Mouse (Mus musculus): ENCODE data around the gene Scube3.
A peak's percentile ranks its signal among the peaks of the same experiment; 100 is the strongest.
"Not testable (repeated sequence)": the region's sequence is repeated elsewhere in the genome, so short reads cannot be mapped to it uniquely, and the experiment has no call there.

Scube3 gene

DNA sequence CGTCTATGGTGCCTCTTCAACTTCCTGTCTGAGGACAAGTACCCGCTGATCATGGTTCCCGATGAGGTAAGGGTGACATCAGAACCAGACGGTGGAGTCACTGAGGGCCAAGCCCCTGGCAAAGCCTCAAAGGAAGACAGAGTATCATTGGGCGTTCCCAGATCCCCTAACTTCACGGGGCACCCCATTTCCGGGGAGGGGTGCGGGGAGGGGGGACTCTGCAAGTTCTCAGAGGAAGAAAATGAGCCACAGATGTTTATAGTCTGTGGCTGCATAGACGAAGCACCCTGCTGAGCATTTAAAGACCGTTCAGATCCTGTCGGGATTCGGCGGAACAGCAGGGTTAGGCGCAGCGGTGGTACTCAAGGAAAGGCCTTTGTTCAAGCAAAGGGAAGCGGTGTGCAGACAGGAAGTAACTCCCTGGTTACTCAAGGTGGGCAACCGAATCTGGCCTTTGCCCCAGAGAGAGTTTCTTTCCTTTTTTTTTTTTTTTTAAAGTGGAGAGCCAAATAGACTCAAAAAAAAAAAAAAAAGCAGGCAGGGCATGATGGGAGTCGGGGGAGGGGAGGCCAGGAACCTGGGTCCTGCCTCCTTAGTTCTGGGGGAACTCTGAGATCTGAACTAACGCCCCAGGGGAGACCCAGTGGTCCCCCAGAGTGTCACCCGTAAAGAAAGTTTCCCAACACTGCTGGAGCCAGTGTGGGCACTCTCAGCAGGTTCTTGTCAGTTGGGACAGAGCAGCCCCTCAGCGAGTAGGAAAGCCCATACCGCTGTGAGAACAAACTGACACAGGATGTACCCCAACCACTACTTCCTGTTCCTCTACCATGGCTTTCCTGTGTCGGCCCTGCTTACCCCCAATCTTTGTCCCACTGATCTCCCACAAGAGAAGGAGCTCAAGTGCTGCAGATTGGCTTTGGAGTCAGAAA lies 76.0 kb downstream of the Scube3 start:
- no peak for DNase-seq (ENCODE audit: low spot score in 2 of 2)

DNA sequence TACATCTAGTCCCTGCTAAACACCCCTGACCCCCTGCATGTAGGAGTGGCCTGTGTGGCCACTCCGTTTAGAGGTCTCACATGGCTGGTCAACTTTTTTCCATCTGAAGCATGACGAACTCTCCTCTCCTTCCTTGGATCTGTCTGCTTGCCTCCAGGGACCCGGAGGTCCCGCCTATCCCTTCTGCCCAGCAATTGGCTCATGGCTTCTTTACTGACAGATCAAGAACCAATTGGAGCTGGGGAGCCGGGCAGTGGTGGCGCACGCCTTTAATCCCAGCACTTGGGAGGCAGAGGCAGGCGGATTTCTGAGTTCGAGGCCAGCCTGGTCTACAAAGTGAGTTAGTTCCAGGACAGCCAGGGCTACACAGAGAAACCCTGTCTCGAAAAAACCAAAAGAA lies 80.5 kb downstream of the Scube3 start:
- not testable (repeated sequence) for DNase-seq (ENCODE audit: low spot score in 2 of 2)

DNA sequence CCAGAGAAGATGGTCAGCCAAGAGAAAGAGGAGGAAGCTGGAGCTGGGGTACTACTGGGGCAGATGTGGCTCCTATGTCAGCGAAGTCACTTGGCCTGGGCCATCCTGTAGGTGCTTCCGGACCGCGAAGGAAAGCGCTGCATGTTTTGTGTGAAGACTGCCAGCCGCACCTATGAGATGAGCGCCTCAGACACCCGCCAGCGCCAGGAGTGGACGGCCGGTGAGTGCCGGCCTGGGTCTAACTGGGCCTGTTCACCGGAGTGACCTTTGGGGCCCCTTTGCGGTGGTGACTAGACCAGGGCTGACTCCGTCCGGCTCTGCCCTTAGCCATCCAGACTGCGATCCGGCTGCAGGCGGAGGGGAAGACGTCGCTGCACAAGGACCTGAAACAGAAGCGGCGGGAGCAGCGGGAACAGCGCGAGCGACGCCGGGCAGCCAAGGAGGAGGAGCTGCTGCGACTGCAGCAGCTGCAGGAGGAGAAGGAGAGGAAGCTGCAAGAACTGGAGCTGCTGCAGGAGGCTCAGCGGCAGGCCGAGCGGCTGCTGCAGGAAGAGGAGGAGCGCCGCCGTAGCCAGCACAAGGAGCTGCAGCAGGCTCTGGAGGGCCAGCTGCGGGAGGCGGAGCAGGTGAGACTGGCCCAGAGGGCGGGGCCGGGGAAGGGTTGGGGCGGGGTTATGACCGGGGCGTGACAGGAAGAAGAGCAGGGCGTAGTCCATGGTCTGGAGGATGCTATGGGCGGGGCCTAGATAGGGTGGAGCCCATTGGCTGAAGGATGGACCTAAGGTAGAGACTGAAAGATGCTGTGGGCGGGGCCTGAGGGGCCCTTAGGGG lies 81.8 kb downstream of the Scube3 start:
- peak; percentile 89 to 90 for DNase-seq (ENCODE audit: low spot score in 2 of 2)
